Mouse (Mus musculus): Measurements from ENCODE around the gene Spryd7. TPM values are rescaled to one million over a fixed set of nuclear protein-coding genes. Genes with fewer than 3 reads are reported as not detected.
"Not testable (repeated sequence)": the region's sequence is repeated elsewhere in the genome, so short reads cannot be mapped to it uniquely, and the experiment has no call there.

The Spryd7 gene
- total and polyA plus RNA-seq, 3 experiments = 11.1 to 23.1 (median 14.0) TPM

GRCm38 (mm10) chr14:61569344-61569743, 12.7 kb upstream of the Spryd7 start:
- Histone ChIP-seq H3K9ac (ENCODE audit: insufficient read depth, low read depth) (no peak overlapping the region), H3K27ac (ENCODE audit: insufficient read depth, low read depth) (no peak overlapping the region), H3K9me3 (replicated peaks; ENCODE audit: low read length) (no peaks in the 10 kb centered on the region), H3K4me3 (replicated peaks in 1 of 3; ENCODE audit: low read depth in 2 of 3, low read length in 2 of 3, poor library complexity in 1 of 3) (no peak overlapping the region), H3K4me2 (ENCODE audit: insufficient read depth, low read depth, poor library complexity, severe bottlenecking) (no peak overlapping the region), H3K36me3 (replicated peaks in 1 of 2; ENCODE audit: control insufficient read depth in 1 of 2, insufficient read depth in 1 of 2, low read length in 1 of 2) (no peaks in the 10 kb centered on the region), H3K27me3 (replicated peaks) (no peaks in the 10 kb centered on the region), H3K4me1 (ENCODE audit: control insufficient read depth in 1 of 2, insufficient read depth in 2 of 2) (0 out of 4 replicates have a peak, but pooled peaks cover 0 to 2% of the 10 kb centered on the region in 2 experiments), H3K79me2 (replicated peaks; ENCODE audit: control insufficient read depth, extremely low read depth, insufficient read depth, poor library complexity, severe bottlenecking) (no peaks in the 10 kb centered on the region)
- TF ChIP-seq TBP (conservative IDR thresholded peaks at IDR 0.05; ENCODE audit: low read depth, low read length) (no peak), JUND (conservative IDR thresholded peaks at IDR 0.05; ENCODE audit: low read depth, low read length) (no peak), KAT2A (IDR thresholded peaks at IDR 0.05; ENCODE audit: insufficient replicate concordance, low read length) (no peak), SMC3 (IDR thresholded peaks at IDR 0.05; ENCODE audit: low read depth, low read length) (no peak), RAD21 (IDR thresholded peaks at IDR 0.05; ENCODE audit: low read depth, low read length) (no peak), HCFC1 (IDR thresholded peaks at IDR 0.05; ENCODE audit: low read depth, low read length) (no peak), IRF4 (IDR thresholded peaks at IDR 0.05; ENCODE audit: low read depth, low read length) (no peak), CHD2 (IDR thresholded peaks at IDR 0.05; ENCODE audit: low read length) (no peak), GABPA (IDR thresholded peaks at IDR 0.05; ENCODE audit: insufficient replicate concordance, low read depth, low read length) (no peak), USF2 (conservative IDR thresholded peaks at IDR 0.05; ENCODE audit: low read depth, low read length) (no peak)
- no peak for DNase-seq (ENCODE audit: extremely low read depth)
- dilution Hi-C loops (cut with MboI; ENCODE audit: extremely low pct_ligation_motif_present, extremely low pct_unique_long_range_greater_than_20kb, low sequenced_read_pairs) = no loop called here
- in situ Hi-C loops (cut with MboI; ENCODE audit: low pct_ligation_motif_present, low pct_unique_long_range_greater_than_20kb, low sequenced_read_pairs) = loop anchor here (25.0 kb wide), 3 partner anchors 468 to 893 kb away; partner anchors contain the start of gene Gucy1b2

- H3K27me3 ChIP-seq (replicated peaks); H3K9me3 ChIP-seq (replicated peaks; ENCODE audit: low read length); H3K27ac ChIP-seq (ENCODE audit: insufficient read depth, low read depth); H3K36me3 ChIP-seq (replicated peaks in 1 of 2; ENCODE audit: control insufficient read depth in 1 of 2, insufficient read depth in 1 of 2, low read length in 1 of 2); H3K79me2 ChIP-seq (replicated peaks; ENCODE audit: control insufficient read depth, extremely low read depth, insufficient read depth, poor library complexity, severe bottlenecking); H3K4me3 ChIP-seq (replicated peaks in 1 of 3; ENCODE audit: low read depth in 2 of 3, low read length in 2 of 3, poor library complexity in 1 of 3); H3K4me2 ChIP-seq (ENCODE audit: insufficient read depth, low read depth, poor library complexity, severe bottlenecking); DNase-seq (ENCODE audit: extremely low read depth); dilution Hi-C loops (cut with MboI; ENCODE audit: extremely low pct_ligation_motif_present, extremely low pct_unique_long_range_greater_than_20kb, low sequenced_read_pairs); H3K4me1 ChIP-seq (ENCODE audit: control insufficient read depth in 1 of 2, insufficient read depth in 2 of 2); H3K9ac ChIP-seq (ENCODE audit: insufficient read depth, low read depth): not testable (repeated sequence)
- in situ Hi-C loops (cut with MboI; ENCODE audit: low pct_ligation_motif_present, low pct_unique_long_range_greater_than_20kb, low sequenced_read_pairs) = loop anchor here (25.0 kb wide), 3 partner anchors 471 to 896 kb away; partner anchors contain the start of gene Gucy1b2
Measured at GRCm38 (mm10) chr14:61566211-61566610, 9.5 kb upstream of the Spryd7 start.

- H3K36me3 ChIP-seq (replicated peaks in 1 of 2; ENCODE audit: control insufficient read depth in 1 of 2, insufficient read depth in 1 of 2, low read length in 1 of 2) = no peaks in the 10 kb centered on the region
- peaks cover 4% of the 10 kb centered on the region for H3K9me3 ChIP-seq (replicated peaks; ENCODE audit: low read length)
- no peak overlapping the region for H3K9ac ChIP-seq (ENCODE audit: insufficient read depth, low read depth)
- no peak overlapping the region for H3K4me3 ChIP-seq (replicated peaks in 1 of 3; ENCODE audit: low read depth in 2 of 3, low read length in 2 of 3, poor library complexity in 1 of 3)
- peaks cover 3% of the 10 kb centered on the region for H3K27me3 ChIP-seq (replicated peaks)
- H3K27ac ChIP-seq (ENCODE audit: insufficient read depth, low read depth) = no peak overlapping the region
- DNase-seq (ENCODE audit: extremely low read depth) = no peak
- H3K4me2 ChIP-seq (ENCODE audit: insufficient read depth, low read depth, poor library complexity, severe bottlenecking) = no peak overlapping the region
- dilution Hi-C loops (cut with MboI; ENCODE audit: extremely low pct_ligation_motif_present, extremely low pct_unique_long_range_greater_than_20kb, low sequenced_read_pairs) = no loop called here
- peaks cover 0 to 14% of the 10 kb centered on the region in 2 experiments; a peak in 2 of 4 replicates for H3K4me1 ChIP-seq (ENCODE audit: control insufficient read depth in 1 of 2, insufficient read depth in 2 of 2)
- TF ChIP-seq KAT2A (IDR thresholded peaks at IDR 0.05; ENCODE audit: insufficient replicate concordance, low read length) = no peak
- TF ChIP-seq BHLHE40 (IDR thresholded peaks at IDR 0.05; ENCODE audit: low read depth, low read length) = no peak
- no peak for TF ChIP-seq CTCF (conservative IDR thresholded peaks at IDR 0.05 in 1 of 2, IDR thresholded peaks at IDR 0.05 in 1 of 2; ENCODE audit: low read depth in 2 of 2, low read length in 2 of 2)
- no peak for TF ChIP-seq JUN (IDR thresholded peaks at IDR 0.05; ENCODE audit: insufficient read depth, low read depth, low read length)
- no peak for TF ChIP-seq ELF1 (IDR thresholded peaks at IDR 0.05; ENCODE audit: low read depth, low read length)
- TF ChIP-seq MAX (IDR thresholded peaks at IDR 0.05; ENCODE audit: low read length) = no peak
- TF ChIP-seq MYC (IDR thresholded peaks at IDR 0.05; ENCODE audit: low read depth, low read length) = no peak
- TF ChIP-seq TBP (conservative IDR thresholded peaks at IDR 0.05; ENCODE audit: low read depth, low read length) = no peak
- no peak for TF ChIP-seq USF1 (IDR thresholded peaks at IDR 0.05; ENCODE audit: low read depth, low read length)
- TF ChIP-seq E2F4 (IDR thresholded peaks at IDR 0.05; ENCODE audit: insufficient replicate concordance, low read depth, low read length) = no peak
- no peak for TF ChIP-seq MAZ (IDR thresholded peaks at IDR 0.05; ENCODE audit: low read depth, low read length)
- no peaks in the 10 kb centered on the region for H3K79me2 ChIP-seq (replicated peaks; ENCODE audit: control insufficient read depth, extremely low read depth, insufficient read depth, poor library complexity, severe bottlenecking)
- in situ Hi-C loops (cut with MboI; ENCODE audit: low pct_ligation_motif_present, low pct_unique_long_range_greater_than_20kb, low sequenced_read_pairs) = loop anchor here (25.0 kb wide), 3 partner anchors 477 to 902 kb away; partner anchors contain the start of gene Gucy1b2
Measured at GRCm38 (mm10) chr14:61559856-61560255, 3.2 kb upstream of the Spryd7 start.
